Comparison of ENCODE assay signal across 8 mouse cellular contexts in the genomic region with DNA sequence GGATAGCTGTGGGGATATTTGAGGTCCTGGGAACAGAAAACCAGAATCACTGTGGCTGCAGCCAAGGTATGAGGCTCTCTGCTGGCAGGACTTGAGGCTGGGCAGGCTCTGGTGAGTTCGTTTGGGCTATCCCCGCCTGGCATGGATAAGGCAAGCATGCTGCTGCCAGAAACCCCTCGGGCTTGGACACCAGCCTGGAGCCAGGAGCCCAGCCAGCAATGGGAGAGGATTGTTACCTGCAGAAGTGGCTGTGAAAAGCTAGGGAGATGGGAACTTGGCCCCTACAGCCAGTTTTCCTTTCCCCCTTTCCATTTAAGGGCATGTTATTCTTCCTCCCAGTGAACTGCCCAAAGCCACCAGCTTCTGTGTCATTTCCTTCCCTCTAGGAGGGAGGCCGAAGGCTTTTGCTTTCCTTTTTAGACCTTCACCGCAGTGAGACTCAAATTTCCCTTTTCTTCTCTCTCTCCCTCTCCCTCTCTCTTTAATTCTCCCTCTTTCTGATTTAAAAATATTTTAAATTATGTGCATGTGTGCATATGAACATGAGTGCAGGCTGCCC. TPM values are rescaled to one million over a fixed set of nuclear protein-coding genes. Genes with fewer than 3 reads are reported as not detected.
A peak's percentile ranks its signal among the peaks of the same experiment; 100 is the strongest.
DNase-seq lines count a peak whose midpoint lies in the region; ATAC-seq lines count a peak whose summit lies in the region.

No protein-coding gene starts in this region.

- no peak overlapping the region for H3K4me2 ChIP-seq in heart, embryonic 11.5 days
- H3K4me2 ChIP-seq in kidney, embryonic 16.5 days (replicated peaks; ENCODE audit: low read depth, low read length) = no peak overlapping the region
- 0 out of 2 replicates have a peak overlapping the region, but pooled peaks have one; percentile 0 for H3K4me2 ChIP-seq in stomach, embryonic 15.5 days

- WGBS in heart, embryonic 11.5 days (ENCODE audit: insufficient replicate concordance) = 48% methylated on average over 5 of the region's 5 CpGs
- WGBS in kidney, embryonic 16.5 days = 45% methylated on average over 5 of the region's 5 CpGs
- 38% methylated on average over 5 of the region's 5 CpGs for WGBS in stomach, embryonic 15.5 days

- no peak for ATAC-seq in heart, embryonic 11.5 days (replicated peaks; ENCODE audit: insufficient number of reproducible peaks, low FRiP score, low TSS enrichment)
- no peak for ATAC-seq in kidney, embryonic 16.5 days (ENCODE audit: low FRiP score, low TSS enrichment)
- ATAC-seq in stomach, embryonic 15.5 days (ENCODE audit: insufficient read depth, low FRiP score, low read depth) = no peak
- no peak for ATAC-seq in frontal cortex, adult (ENCODE audit: low TSS enrichment)

- H3K4me3 ChIP-seq in heart, embryonic 11.5 days (ENCODE audit: low read depth, low read length) = no peak overlapping the region
- H3K4me3 ChIP-seq in kidney, embryonic 16.5 days (ENCODE audit: low read length) = no peak overlapping the region
- H3K4me3 ChIP-seq in stomach, embryonic 15.5 days (replicated peaks) = no peak overlapping the region

- peaks cover 7% of the 10 kb centered on the region for H3K4me1 ChIP-seq in heart, embryonic 11.5 days (ENCODE audit: control insufficient read depth, insufficient read depth, low read length)
- H3K4me1 ChIP-seq in kidney, embryonic 16.5 days (ENCODE audit: insufficient read depth, low read length) = no peaks in the 10 kb centered on the region
- peaks cover 5% of the 10 kb centered on the region; the same call in 1 of the 2 replicates for H3K4me1 ChIP-seq in stomach, embryonic 15.5 days

- peak; percentile 75 to 81 for DNase-seq in heart, adult 18-20 months
- peak; percentile 42 for DNase-seq in urinary bladder, postnatal 14 days (ENCODE audit: low spot score)
- DNase-seq in urinary bladder, postnatal 25 days (ENCODE audit: low spot score) = no peak
- no peak for DNase-seq in left cerebral cortex, postnatal 14 days (ENCODE audit: low spot score in 2 of 2)

- H3K27ac ChIP-seq in heart, embryonic 11.5 days (ENCODE audit: low read depth, low read length) = no peak overlapping the region
- peak overlapping the region; percentile 37; the same call in 1 of the 2 replicates for H3K27ac ChIP-seq in kidney, embryonic 16.5 days (ENCODE audit: low read length)
- H3K27ac ChIP-seq in stomach, embryonic 15.5 days = peak overlapping the region; percentile 33

- no peak overlapping the region for H3K9ac ChIP-seq in heart, embryonic 11.5 days (ENCODE audit: low read depth, low read length)
- H3K9ac ChIP-seq in kidney, embryonic 16.5 days (replicated peaks; ENCODE audit: low read length) = no peak overlapping the region
- H3K9ac ChIP-seq in stomach, embryonic 15.5 days = no peak overlapping the region

- H3K9me3 ChIP-seq in heart, embryonic 11.5 days (replicated peaks; ENCODE audit: control insufficient read depth, low read length) = no peaks in the 10 kb centered on the region
- H3K9me3 ChIP-seq in kidney, embryonic 16.5 days (ENCODE audit: low read length) = no peaks in the 10 kb centered on the region
- H3K9me3 ChIP-seq in stomach, embryonic 15.5 days = no peaks in the 10 kb centered on the region

- H3K27me3 ChIP-seq in heart, embryonic 11.5 days (ENCODE audit: control insufficient read depth, insufficient read depth, low read length) = no peaks in the 10 kb centered on the region
- no peaks in the 10 kb centered on the region for H3K27me3 ChIP-seq in kidney, embryonic 16.5 days (ENCODE audit: insufficient read depth, low read length)
- no peaks in the 10 kb centered on the region for H3K27me3 ChIP-seq in stomach, embryonic 15.5 days (replicated peaks)

- H3K36me3 ChIP-seq in heart, embryonic 11.5 days (ENCODE audit: control insufficient read depth, insufficient read depth, low read length) = no peaks in the 10 kb centered on the region
- no peaks in the 10 kb centered on the region for H3K36me3 ChIP-seq in kidney, embryonic 16.5 days (ENCODE audit: insufficient read depth, low read length)
- H3K36me3 ChIP-seq in stomach, embryonic 15.5 days = no peaks in the 10 kb centered on the region

- intact Hi-C loops in left cerebral cortex, postnatal 14 days (cut with DNase I) = no loop called here

RNA-seq across cellular contexts. Expression of gene Pllp, which starts 15.2 kb away (rescaled TPM):
- total RNA-seq in heart, adult 18-20 months (2021) = under 1 TPM; 0.69 to 0.87 TPM
- not detected in 2 replicates for polyA plus RNA-seq in heart, embryonic 11.5 days (2014; fragmentation: Nextera tagmentation; extraction: Ambion mirVana)
- polyA plus RNA-seq in kidney, embryonic 16.5 days (2015; fragmentation: Nextera tagmentation; extraction: Ambion mirVana) = 19.6 and 20.8 TPM in 2 replicates
- polyA plus RNA-seq in stomach, embryonic 15.5 days (2015; fragmentation: Nextera tagmentation; extraction: Ambion mirVana) = 71.7 and 79.4 TPM in 2 replicates
- 10 to 100 TPM; 32.1 to 44.9 TPM for total RNA-seq in left cerebral cortex, postnatal 14 days (2021)

RNA-seq across cellular contexts. Expression of gene Ccl22, which starts 34.2 kb away (rescaled TPM):
- 1 to 10 TPM in 1 of 2 experiments, not detected in 1; 1.3 TPM for total RNA-seq in heart, adult 18-20 months (2021)
- polyA plus RNA-seq in heart, embryonic 11.5 days (2014; fragmentation: Nextera tagmentation; extraction: Ambion mirVana) = not detected in 2 replicates
- not detected in 2 replicates for polyA plus RNA-seq in kidney, embryonic 16.5 days (2015; fragmentation: Nextera tagmentation; extraction: Ambion mirVana)
- polyA plus RNA-seq in stomach, embryonic 15.5 days (2015; fragmentation: Nextera tagmentation; extraction: Ambion mirVana) = not detected in 2 replicates
- not detected for total RNA-seq in left cerebral cortex, postnatal 14 days (2021)

RNA-seq across cellular contexts. Expression of gene Arl2bp, which starts 44.8 kb away (rescaled TPM):
- total RNA-seq in heart, adult 18-20 months (2021) = 10 to 100 TPM; 91.1 to 97.5 TPM
- 44.2 and 65.2 TPM in 2 replicates for polyA plus RNA-seq in heart, embryonic 11.5 days (2014; fragmentation: Nextera tagmentation; extraction: Ambion mirVana)
- polyA plus RNA-seq in kidney, embryonic 16.5 days (2015; fragmentation: Nextera tagmentation; extraction: Ambion mirVana) = 133 and 135 TPM in 2 replicates
- polyA plus RNA-seq in stomach, embryonic 15.5 days (2015; fragmentation: Nextera tagmentation; extraction: Ambion mirVana) = 129 and 137 TPM in 2 replicates
- 100 to 1,000 TPM; 155 to 165 TPM for total RNA-seq in left cerebral cortex, postnatal 14 days (2021)

Comparison
In these comparisons a context has a peak if more than half of its experiments do, and no peak if none do; other contexts are left out.
1. DNase-seq: peak in heart, adult 18-20 months (2 of 2) and urinary bladder, postnatal 14 days (single experiment); none in urinary bladder, postnatal 25 days (single experiment) and left cerebral cortex, postnatal 14 days (0 of 2).
2. RNA of gene Pllp, which starts 15.2 kb away (polyA plus RNA-seq): 71.7 to 79.4 TPM in stomach, embryonic 15.5 days and 19.6 to 20.8 TPM in kidney, embryonic 16.5 days; not detected in heart, embryonic 11.5 days; every median in the first group is over 10 times any median in the second.